Mouse (Mus musculus) MEL (cell line): ENCODE data around the gene Pcmt1. TPM values are rescaled to one million over a fixed set of nuclear protein-coding genes. Genes with fewer than 3 reads are reported as not detected.

Experiments used
- DNase-seq: peaks from one replicate; pipeline ENCODE4 v3.0.0; 2011; ENCODE audit warnings: low read depth, low spot score
- H3K27ac ChIP-seq: 2 replicates; pipeline ENCODE4 v1.5.1; 2012; ENCODE audit warnings: low read depth, mild to moderate bottlenecking, control low read depth, low read length, moderate library complexity; ENCODE audit not compliant: control insufficient read depth
- H3K27me3 ChIP-seq, 2 experiments: fragments of 150-350 bp in 1 of 2; sonication (generic) in 1 of 2; 2 replicates each; pipeline ENCODE4 v1.6.1; 2012; ENCODE audit warnings: low read length in 2 of 2, mild to moderate bottlenecking in 2 of 2, improper control_type of control experiment in 1 of 2, moderate library complexity in 1 of 2; ENCODE audit not compliant: insufficient read depth in 2 of 2, control insufficient read depth in 1 of 2
- H3K36me3 ChIP-seq, 2 experiments: 2 replicates each; pipeline ENCODE4 v1.6.1; 2012 to 2014; ENCODE audit warnings: low read length in 2 of 2, improper control_type of control experiment in 1 of 2, inconsistent platforms in 1 of 2, mild to moderate bottlenecking in 1 of 2; ENCODE audit not compliant: insufficient read depth in 2 of 2, control insufficient read depth in 1 of 2
- H3K4me1 ChIP-seq, 2 experiments: fragments of 150-350 bp in 1 of 2; sonication (generic) in 1 of 2; 2 replicates each; pipeline ENCODE4 v1.6.1; 2012; ENCODE audit warnings: low read length in 2 of 2, improper control_type of control experiment in 1 of 2, mild to moderate bottlenecking in 1 of 2; ENCODE audit not compliant: insufficient read depth in 2 of 2, control insufficient read depth in 1 of 2
- H3K4me3 ChIP-seq, 2 experiments: fragments of 150-350 bp in 1 of 2; sonication (generic) in 1 of 2; 2 replicates each; pipeline ENCODE4 v1.5.1; 2012; ENCODE audit warnings: low read depth in 2 of 2, low read length in 2 of 2, mild to moderate bottlenecking in 2 of 2, moderate library complexity in 2 of 2, control low read depth in 1 of 2, improper control_type of control experiment in 1 of 2; ENCODE audit not compliant: control insufficient read depth in 1 of 2, insufficient read depth in 1 of 2
- H3K79me2 ChIP-seq: 2 replicates; pipeline ENCODE4 v1.6.1; 2012; ENCODE audit warnings: mild to moderate bottlenecking, low read length, moderate library complexity; ENCODE audit not compliant: control insufficient read depth, poor library complexity, insufficient read depth
- H3K9ac ChIP-seq: 2 replicates; pipeline ENCODE4 v1.6.1; 2012; ENCODE audit warnings: low read depth, mild to moderate bottlenecking, control low read depth, low read length, moderate library complexity; ENCODE audit not compliant: control insufficient read depth, poor library complexity, severe bottlenecking
- H3K9me3 ChIP-seq: fragments of 150-350 bp; sonication (generic); replicated peaks from 2 replicates; pipeline ENCODE4 v1.6.1; 2012; ENCODE audit warnings: mild to moderate bottlenecking, low read length, improper control_type of control experiment, moderate library complexity; ENCODE audit not compliant: insufficient read depth
- CHD1 ChIP-seq: IDR thresholded peaks from 2 replicates; pipeline ENCODE4 v1.6.1; 2012; ENCODE audit warnings: low read depth, mild to moderate bottlenecking, inconsistent platforms, low read length, improper control_type of control experiment
- CHD2 ChIP-seq: IDR thresholded peaks from 2 replicates; pipeline ENCODE4 v1.6.1; 2011; ENCODE audit warnings: low read length, improper control_type of control experiment
- CTCF ChIP-seq, 3 experiments: IDR thresholded peaks in 2 of 3; conservative IDR thresholded peaks in 1 of 3; 2 replicates each; pipeline ENCODE4 v1.5.1; 2011 to 2012; ENCODE audit warnings: low read length in 3 of 3, low read depth in 2 of 3, mild to moderate bottlenecking in 2 of 3, improper control_type of control experiment in 1 of 3, inconsistent platforms in 1 of 3, mixed read lengths in 1 of 3, moderate library complexity in 1 of 3; ENCODE audit not compliant: control insufficient read depth in 1 of 3, insufficient read depth in 1 of 3, poor library complexity in 1 of 3, severe bottlenecking in 1 of 3
- E2F4 ChIP-seq: IDR thresholded peaks from 2 replicates; pipeline ENCODE4 v1.6.1; 2011; ENCODE audit warnings: low read depth, low read length, improper control_type of control experiment, borderline replicate concordance
- ELF1 ChIP-seq: IDR thresholded peaks from 2 replicates; pipeline ENCODE4 v1.6.1; 2014; ENCODE audit warnings: low read depth, mild to moderate bottlenecking, inconsistent platforms, low read length, improper control_type of control experiment, moderate library complexity
- ETS1 ChIP-seq: IDR thresholded peaks from 2 replicates; pipeline ENCODE4 v1.6.1; 2012; ENCODE audit warnings: low read depth, mild to moderate bottlenecking, inconsistent platforms, low read length, improper control_type of control experiment, moderate library complexity
- HCFC1 ChIP-seq: IDR thresholded peaks from 2 replicates; pipeline ENCODE4 v1.6.1; 2012; ENCODE audit warnings: low read depth, mild to moderate bottlenecking, inconsistent platforms, low read length, improper control_type of control experiment, moderate library complexity
- JUND ChIP-seq: IDR thresholded peaks from 2 replicates; pipeline ENCODE4 v1.6.1; 2011; ENCODE audit warnings: low read depth, mild to moderate bottlenecking, improper control_type of control experiment, low read length
- MAFK ChIP-seq: IDR thresholded peaks from 2 replicates; pipeline ENCODE4 v1.6.1; 2011; ENCODE audit warnings: low read depth, mild to moderate bottlenecking, low read length, improper control_type of control experiment, borderline replicate concordance
- MAX ChIP-seq: IDR thresholded peaks from 2 replicates; pipeline ENCODE4 v1.6.1; 2011; ENCODE audit warnings: low read length, improper control_type of control experiment
- MAZ ChIP-seq: IDR thresholded peaks from 2 replicates; pipeline ENCODE4 v1.6.1; 2012; ENCODE audit warnings: low read depth, mild to moderate bottlenecking, inconsistent platforms, low read length, improper control_type of control experiment
- MEF2A ChIP-seq: IDR thresholded peaks from 2 replicates; pipeline ENCODE4 v1.6.1; 2014; ENCODE audit warnings: low read depth, mild to moderate bottlenecking, inconsistent platforms, low read length, improper control_type of control experiment; ENCODE audit not compliant: poor library complexity, insufficient replicate concordance, severe bottlenecking; ENCODE audit errors: extremely low read depth
- MXI1 ChIP-seq: IDR thresholded peaks from 2 replicates; pipeline ENCODE4 v1.6.1; 2011; ENCODE audit warnings: mild to moderate bottlenecking, low read depth, low read length, improper control_type of control experiment
- NELFE ChIP-seq: IDR thresholded peaks from 2 replicates; pipeline ENCODE4 v1.6.1; 2011; ENCODE audit warnings: low read depth, low read length, improper control_type of control experiment
- NRF1 ChIP-seq: IDR thresholded peaks from 2 replicates; pipeline ENCODE4 v1.6.1; 2014; ENCODE audit warnings: low read depth, mild to moderate bottlenecking, inconsistent platforms, low read length, improper control_type of control experiment, moderate library complexity; ENCODE audit not compliant: poor library complexity, insufficient read depth, severe bottlenecking
- POLR2A ChIP-seq, 2 experiments: IDR thresholded peaks; 2 replicates each; pipeline ENCODE4 v1.6.1; 2011 to 2012; ENCODE audit warnings: low read length in 2 of 2, mild to moderate bottlenecking in 2 of 2, control low read depth in 1 of 2, improper control_type of control experiment in 1 of 2, low read depth in 1 of 2, moderate library complexity in 1 of 2; ENCODE audit not compliant: control insufficient read depth in 1 of 2, insufficient read depth in 1 of 2, poor library complexity in 1 of 2
- POLR2AphosphoS2 ChIP-seq: IDR thresholded peaks from 2 replicates; pipeline ENCODE4 v1.6.1; 2011; ENCODE audit warnings: low read length, improper control_type of control experiment
- POLR2AphosphoS5 ChIP-seq: IDR thresholded peaks from 2 replicates; pipeline ENCODE4 v1.6.1; 2012; ENCODE audit warnings: low read depth, borderline replicate concordance, mild to moderate bottlenecking, inconsistent platforms, low read length, moderate library complexity, mixed read lengths
- RCOR1 ChIP-seq: IDR thresholded peaks from 2 replicates; pipeline ENCODE4 v1.6.1; 2012; ENCODE audit warnings: low read depth, mild to moderate bottlenecking, inconsistent platforms, low read length, improper control_type of control experiment
- SIN3A ChIP-seq: IDR thresholded peaks from 2 replicates; pipeline ENCODE4 v1.6.1; 2012; ENCODE audit warnings: low read length, improper control_type of control experiment, inconsistent platforms
- TAL1 ChIP-seq: IDR thresholded peaks from 2 replicates; pipeline ENCODE4 v1.6.1; 2012; ENCODE audit warnings: mild to moderate bottlenecking, inconsistent platforms, low read length, moderate library complexity, mixed read lengths
- TBP ChIP-seq: IDR thresholded peaks from 2 replicates; pipeline ENCODE4 v1.8.0; 2011; ENCODE audit warnings: low read depth, low read length, improper control_type of control experiment
- TCF12 ChIP-seq: IDR thresholded peaks from 2 replicates; pipeline ENCODE4 v1.6.1; 2014; ENCODE audit warnings: low read depth, mild to moderate bottlenecking, inconsistent platforms, low read length, improper control_type of control experiment, moderate library complexity
- USF2 ChIP-seq, 2 experiments: IDR thresholded peaks; 2 replicates each; pipeline ENCODE4 v1.6.1; 2011 to 2012; ENCODE audit warnings: improper control_type of control experiment in 2 of 2, low read length in 2 of 2, borderline replicate concordance in 1 of 2, inconsistent platforms in 1 of 2, low read depth in 1 of 2, mild to moderate bottlenecking in 1 of 2; ENCODE audit not compliant: insufficient read depth in 1 of 2
- ZKSCAN1 ChIP-seq: IDR thresholded peaks from 2 replicates; pipeline ENCODE4 v1.6.1; 2012; ENCODE audit warnings: low read depth, mild to moderate bottlenecking, inconsistent platforms, low read length, improper control_type of control experiment, moderate library complexity
- ZMIZ1 ChIP-seq: IDR thresholded peaks from 2 replicates; pipeline ENCODE4 v1.6.1; 2012; ENCODE audit warnings: low read depth, mild to moderate bottlenecking, inconsistent platforms, low read length, improper control_type of control experiment, moderate library complexity
- polyA plus RNA-seq, 2 experiments: library from polyadenylated mRNA; stranded (reverse) in 1 of 2; unstranded in 1 of 2; fragments of >175 nt in 1 of 2; fragments of >200 nt in 1 of 2; gene quantifications; 2 replicates each; pipeline versions ENCODE4 v1.2.1 to v1.2.4; 2012; ENCODE audit warnings: low replicate concordance in 2 of 2, low read depth in 1 of 2; ENCODE audit not compliant: insufficient read length in 2 of 2, insufficient read depth in 1 of 2, missing spikeins in 1 of 2
- total RNA-seq: library from RNA; depleted of rRNA; stranded (reverse); fragments of 300-350 nt; gene quantifications from 2 replicates; pipeline ENCODE4 v1.2.3, GENCODE M21; 2012

The Pcmt1 gene
- total and polyA plus RNA-seq, 3 experiments = 90.7 to 121 TPM; not detected in 1

DNA sequence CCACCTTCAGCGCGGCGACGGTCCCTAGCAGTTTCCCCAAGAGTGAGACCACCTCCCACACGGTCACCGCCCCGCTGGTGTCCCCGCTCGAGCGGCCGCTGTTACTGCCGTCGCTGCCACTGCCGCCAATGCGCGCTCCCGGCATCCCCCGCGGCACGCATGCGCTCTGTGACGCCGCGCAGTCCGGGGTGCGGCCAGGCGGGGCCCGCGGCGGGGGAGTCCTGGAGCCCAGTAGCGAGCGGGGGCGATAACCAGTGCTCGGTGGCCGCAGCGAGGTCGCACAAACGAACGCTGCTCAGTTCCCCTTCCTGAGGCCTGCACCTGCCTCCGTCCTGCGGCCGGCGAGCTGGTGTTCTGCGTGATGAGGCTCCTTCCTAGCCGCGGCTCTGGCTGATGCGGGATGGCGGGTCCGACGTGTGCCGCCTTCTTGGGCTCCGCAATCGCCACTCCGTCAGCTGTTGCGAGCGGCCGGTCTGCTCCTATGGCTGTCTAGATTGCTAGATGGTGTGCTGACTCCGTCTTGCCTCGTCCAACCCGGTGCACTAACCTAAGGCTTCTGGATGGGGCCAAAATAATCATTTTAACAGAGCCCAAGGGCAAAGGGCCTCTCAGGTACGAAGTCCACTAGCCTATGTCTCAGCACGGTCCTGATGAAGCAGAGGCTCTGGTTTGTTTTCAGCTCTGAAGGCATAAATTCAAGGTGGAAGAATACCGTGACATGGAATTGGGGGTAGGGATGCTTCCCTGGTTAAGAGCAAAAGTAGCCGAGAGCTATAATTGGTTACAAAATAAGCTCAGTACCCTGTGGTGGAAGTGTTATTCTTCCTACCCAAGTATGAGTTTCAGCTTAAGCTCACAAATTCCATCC lies 17.5 kb downstream of the Pcmt1 start:
- H3K27ac ChIP-seq = peak overlapping the region; percentile 93
- peak overlapping the region; percentile 76 to 87 for H3K4me3 ChIP-seq
- TF ChIP-seq TBP = peak; percentile 55
- TF ChIP-seq TAL1 = no peak
- no peak for TF ChIP-seq JUND
- 0 out of 2 replicates have a peak, but pooled peaks have one; percentile 46 for TF ChIP-seq ZKSCAN1
- no peak for TF ChIP-seq USF2 (IDR thresholded peaks at IDR 0.05; ENCODE audit: borderline replicate concordance in 1 of 2, insufficient read depth in 1 of 2, low read depth in 1 of 2, low read length in 2 of 2)
- peak; percentile 92 for TF ChIP-seq NRF1
- no peak; the same call in 1 of the 2 replicates for TF ChIP-seq POLR2AphosphoS5
- TF ChIP-seq CHD1 = peak; percentile 80; the same call in 1 of the 2 replicates
- TF ChIP-seq MAZ = no peak; the same call in 1 of the 2 replicates
- peak; percentile 81; the same call in 1 of the 2 replicates for TF ChIP-seq ZMIZ1
- TF ChIP-seq POLR2A (IDR thresholded peaks at IDR 0.05; ENCODE audit: control insufficient read depth in 1 of 2, insufficient read depth in 1 of 2, low read depth in 1 of 2, low read length in 2 of 2, poor library complexity in 1 of 2) = peak; percentile 82 to 83
- TF ChIP-seq RCOR1 = 0 out of 2 replicates have a peak, but pooled peaks have one; percentile 27
- TF ChIP-seq MAX = no peak
- peak; percentile 80 for TF ChIP-seq NELFE
- no peak for TF ChIP-seq CHD2
- peak; percentile 66 for TF ChIP-seq TCF12
- peak; percentile 81 for TF ChIP-seq HCFC1
- TF ChIP-seq ELF1 = no peak; the same call in 1 of the 2 replicates
- no peak for TF ChIP-seq CTCF (IDR thresholded peaks at IDR 0.05 in 2 of 3, conservative IDR thresholded peaks at IDR 0.05 in 1 of 3; ENCODE audit: control insufficient read depth in 1 of 3, insufficient read depth in 1 of 3, low read depth in 2 of 3, low read length in 3 of 3, poor library complexity in 1 of 3, severe bottlenecking in 1 of 3)
- TF ChIP-seq MXI1 = no peak
- no peak for TF ChIP-seq MAFK
- TF ChIP-seq POLR2AphosphoS2 = peak; percentile 55; the same call in 1 of the 2 replicates
- TF ChIP-seq E2F4 = no peak
- no peak for TF ChIP-seq MEF2A
- 0 out of 2 replicates have a peak, but pooled peaks have one; percentile 3 for TF ChIP-seq ETS1
- TF ChIP-seq SIN3A = peak; percentile 65
- H3K36me3 ChIP-seq = peaks cover 1 to 32% of the 10 kb centered on the region in 2 experiments; a peak in 3 of 4 replicates
- peaks cover 5 to 8% of the 10 kb centered on the region in 2 experiments for H3K4me1 ChIP-seq
- peaks cover 49% of the 10 kb centered on the region for H3K79me2 ChIP-seq
- no peaks in the 10 kb centered on the region for H3K9me3 ChIP-seq
- H3K9ac ChIP-seq = peak overlapping the region; percentile 90
- DNase-seq = peak; percentile 92
- no peaks in the 10 kb centered on the region for H3K27me3 ChIP-seq
